Mouse (Mus musculus) liver, embryonic 14.5 days (tissue): ENCODE measurements around the gene Gtf2b.

Experiments used
- CTCF ChIP-seq: IDR thresholded peaks from 2 replicates; pipeline ENCODE4 v1.5.1; 2016; ENCODE audit warnings: antibody characterized with exemption, low read depth, control low read depth
- EP300 ChIP-seq: IDR thresholded peaks from 2 replicates; pipeline ENCODE4 v1.6.1; 2016; ENCODE audit warnings: antibody characterized with exemption, low read depth

DNA sequence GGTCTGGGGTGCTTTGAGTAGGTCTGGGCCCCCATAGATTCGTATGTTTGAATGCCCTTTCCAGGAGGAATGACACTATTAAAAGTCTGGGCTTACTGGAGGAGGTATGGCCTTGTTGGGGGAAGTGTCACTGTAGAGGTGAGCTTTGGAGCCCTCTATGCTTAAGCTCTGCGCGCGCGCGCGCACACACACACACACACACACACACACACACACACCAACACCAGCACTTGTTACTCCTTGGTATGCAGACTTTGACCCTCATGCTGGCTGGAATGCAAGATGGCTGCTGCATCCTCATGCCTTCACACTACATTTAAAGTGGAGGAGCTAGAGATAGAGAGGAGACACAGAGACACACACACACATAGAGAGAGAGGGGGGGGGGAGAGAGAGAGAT is 17.2 kb upstream of the Gtf2b start:
- no peak for TF ChIP-seq EP300
- TF ChIP-seq CTCF: no peak
